Mouse (Mus musculus) ZHBTc4 (cell line): ENCODE measurements around the gene Fbxw22.
"Not testable (repeated sequence)": the region's sequence is repeated elsewhere in the genome, so short reads cannot be mapped to it uniquely, and the experiment has no call there.

Experiments used
- DNase-seq: peaks from one replicate; pipeline ENCODE4 v3.0.0-alpha.2; 2011; ENCODE audit warnings: low read depth, low spot score

Fbxw22 gene

DNA sequence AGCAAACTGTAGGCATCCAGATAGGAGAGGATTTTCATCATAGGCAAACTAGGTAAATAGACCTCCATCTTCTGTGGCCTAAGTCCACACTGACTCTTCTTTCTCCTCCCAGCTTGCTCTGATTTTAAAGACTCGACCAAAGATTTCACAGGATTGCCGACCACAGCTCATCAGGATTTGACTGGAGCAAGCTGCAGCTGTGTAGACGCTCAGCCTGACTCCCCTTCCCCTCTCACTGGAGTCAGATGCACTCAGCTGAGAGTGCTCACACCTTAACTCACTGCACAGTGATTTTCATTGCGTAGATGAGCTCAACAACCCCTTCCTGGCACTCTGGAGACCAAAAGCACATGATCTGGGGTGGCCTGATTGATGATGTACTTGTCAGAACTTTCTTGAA, at the start of gene Fbxw22:
Gene Fbxw22 (minus strand): TSS at position 101 of the 400 bp plus-strand sequence.
- not testable (repeated sequence) for DNase-seq

DNA sequence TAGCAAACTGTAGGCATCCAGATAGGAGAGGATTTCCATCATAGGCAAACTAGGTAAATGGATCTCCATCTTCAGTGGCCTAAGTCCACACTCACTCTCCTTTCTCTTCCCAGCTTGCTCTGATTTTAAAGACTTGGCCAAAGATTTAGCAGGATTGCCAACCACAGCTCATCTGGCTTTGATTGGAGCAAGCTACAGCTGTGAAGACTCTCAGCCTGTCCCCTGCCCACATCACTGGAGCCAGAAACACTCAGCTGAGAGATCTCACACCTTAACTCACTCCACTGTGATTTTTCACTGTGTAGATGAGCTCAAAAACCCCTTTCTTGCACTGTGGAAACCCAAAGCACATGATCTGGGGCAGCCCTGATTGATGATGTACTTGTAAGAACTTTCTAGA, 44.9 kb upstream of the Fbxw22 start, which contains the start of gene Fbxw16:
Gene Fbxw16 (minus strand): TSS at position 101 of the 400 bp plus-strand sequence.
- no peak for DNase-seq

DNA sequence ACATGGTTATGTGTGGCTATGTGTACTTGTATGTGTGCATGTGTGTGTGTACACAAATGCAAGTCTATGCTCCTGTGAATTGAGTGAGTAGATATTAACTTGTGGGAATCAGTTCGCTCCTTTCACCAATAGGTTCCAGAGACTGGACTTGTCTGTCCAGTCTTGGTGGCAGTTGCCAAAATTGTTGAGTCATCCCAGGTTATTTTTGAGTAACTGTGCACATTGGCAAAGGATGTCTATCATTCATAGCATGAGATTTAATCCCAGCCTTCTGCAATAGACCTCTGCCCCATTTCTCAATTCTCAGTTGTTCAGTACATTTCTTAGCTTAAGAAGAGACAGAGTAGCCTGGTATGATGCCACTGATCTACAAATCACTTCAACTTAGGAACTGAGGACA, 28.9 kb upstream of the Fbxw22 start:
- no peak for DNase-seq

DNA sequence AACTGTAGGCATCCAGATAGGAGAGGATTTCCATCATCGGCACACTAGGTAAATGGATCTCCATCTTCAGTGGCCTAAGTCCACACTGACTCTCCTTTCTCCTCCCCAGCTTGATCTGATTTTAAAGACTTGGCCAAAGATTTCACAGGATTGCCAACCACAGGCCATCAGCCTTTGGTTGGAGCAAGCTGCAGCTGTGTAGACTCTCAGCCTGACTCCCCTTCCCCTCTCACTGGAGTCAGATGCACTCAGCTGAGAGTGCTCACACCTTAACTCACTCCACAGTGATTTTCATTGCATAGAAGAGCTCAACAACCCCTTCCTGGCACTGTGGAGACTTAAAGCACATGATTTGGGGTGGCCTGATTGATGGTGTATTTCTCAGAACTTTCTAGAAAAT, 64.5 kb downstream of the Fbxw22 start, which contains the start of gene Fbxw28:
Gene Fbxw28 (minus strand): TSS at position 101 of the 400 bp plus-strand sequence.
- DNase-seq, result not testable (repeated sequence)
